Comparison of ENCODE assay signal across 11 mouse cellular contexts in genomic region chr4:130167321-130167720, GRCm38 (mm10). TPM values are rescaled to one million over a fixed set of nuclear protein-coding genes. Genes with fewer than 3 reads are reported as not detected.
DNase-seq lines count a peak whose midpoint lies in the region; ATAC-seq and TF ChIP-seq lines count a peak whose summit lies in the region.
"Had no signal": no experiment of that assay in that cellular context is flagged by ENCODE, and none has a peak within 500 bp of the region (broad histone marks: within the 10 kb centered on the region; RNA-seq: fewer than 3 reads in every experiment).

No protein-coding gene starts in this region.

- H3K9me3 ChIP-seq in liver, postnatal 0 days (ENCODE audit: low read length): no peaks in the 10 kb centered on the region
- H3K9me3 ChIP-seq in forebrain, embryonic 14.5 days (replicated peaks; ENCODE audit: control insufficient read depth, low read length): no peaks in the 10 kb centered on the region
- H3K9me3 ChIP-seq in intestine, embryonic 15.5 days: no peaks in the 10 kb centered on the region
- H3K9me3 ChIP-seq in neural tube, embryonic 12.5 days: no peaks in the 10 kb centered on the region

- H3K4me3 ChIP-seq in liver, adult 2 months (ENCODE audit: insufficient read depth, low read depth, low read length): no peak overlapping the region
- H3K4me3 ChIP-seq in liver, postnatal 0 days (ENCODE audit: low read depth, low read length): no peak overlapping the region
- H3K4me3 ChIP-seq in forebrain, embryonic 14.5 days (ENCODE audit: low read depth, low read length): no peak overlapping the region
- H3K4me3 ChIP-seq in intestine, embryonic 15.5 days (replicated peaks): no peak overlapping the region
- H3K4me3 ChIP-seq in neural tube, embryonic 12.5 days: no peak overlapping the region

- ATAC-seq in liver, postnatal 0 days: no peak
- no peak for ATAC-seq in forebrain, embryonic 14.5 days
- ATAC-seq in intestine, embryonic 15.5 days: no peak
- ATAC-seq in neural tube, embryonic 12.5 days (ENCODE audit: low FRiP score, low read depth): no peak
- ATAC-seq in frontal cortex, adult (ENCODE audit: low TSS enrichment): no peak
- ATAC-seq: Patski had no signal

- TF ChIP-seq POLR2A in liver, adult 2 months (IDR thresholded peaks at IDR 0.05; ENCODE audit: extremely low read depth, insufficient read depth, low read length): no peak

- H3K9ac ChIP-seq in liver, adult 2 months (ENCODE audit: low read depth, low read length): no peak overlapping the region
- H3K9ac ChIP-seq in liver, postnatal 0 days (replicated peaks): no peak overlapping the region
- H3K9ac ChIP-seq in forebrain, embryonic 14.5 days (ENCODE audit: low read length): no peak overlapping the region
- no peak overlapping the region for H3K9ac ChIP-seq in intestine, embryonic 15.5 days
- H3K9ac ChIP-seq in neural tube, embryonic 12.5 days: no peak overlapping the region

- H3K4me2 ChIP-seq in liver, postnatal 0 days (ENCODE audit: low read depth, low read length): no peak overlapping the region; the same call in 1 of the 2 replicates
- H3K4me2 ChIP-seq in forebrain, embryonic 14.5 days (ENCODE audit: low read length): peak overlapping the region; percentile 9; the same call in 1 of the 2 replicates
- peak overlapping the region; percentile 33 for H3K4me2 ChIP-seq in intestine, embryonic 15.5 days (replicated peaks)
- peak overlapping the region; percentile 41 for H3K4me2 ChIP-seq in neural tube, embryonic 12.5 days (replicated peaks)

- 0 out of 2 replicates have a peak overlapping the region, but pooled peaks have one; percentile 3 for H3K27ac ChIP-seq in liver, adult 2 months (replicated peaks; ENCODE audit: insufficient read depth, low read depth, low read length)
- no peak overlapping the region for H3K27ac ChIP-seq in liver, postnatal 0 days (ENCODE audit: low read depth)
- no peak overlapping the region for H3K27ac ChIP-seq in forebrain, embryonic 14.5 days (ENCODE audit: low read depth, low read length)
- peak overlapping the region; percentile 76; the same call in 1 of the 2 replicates for H3K27ac ChIP-seq in intestine, embryonic 15.5 days
- H3K27ac ChIP-seq in neural tube, embryonic 12.5 days: no peak overlapping the region

- no peaks in the 10 kb centered on the region for H3K79me2 ChIP-seq in liver, adult 2 months (ENCODE audit: control insufficient read depth, insufficient read depth, low read length)

- no peaks in the 10 kb centered on the region for H3K36me3 ChIP-seq in liver, adult 2 months (ENCODE audit: control insufficient read depth, insufficient read depth, low read length)
- H3K36me3 ChIP-seq in liver, postnatal 0 days (replicated peaks; ENCODE audit: insufficient read depth, low read length): peaks cover 7% of the 10 kb centered on the region
- no peaks in the 10 kb centered on the region for H3K36me3 ChIP-seq in forebrain, embryonic 14.5 days (ENCODE audit: control insufficient read depth, insufficient read depth, low read length)
- no peaks in the 10 kb centered on the region for H3K36me3 ChIP-seq in intestine, embryonic 15.5 days
- no peaks in the 10 kb centered on the region for H3K36me3 ChIP-seq in neural tube, embryonic 12.5 days

- no peaks in the 10 kb centered on the region for H3K27me3 ChIP-seq in liver, adult 2 months (ENCODE audit: control insufficient read depth, insufficient read depth, low read length)
- H3K27me3 ChIP-seq in liver, postnatal 0 days (ENCODE audit: insufficient read depth, low read length): peaks cover 10% of the 10 kb centered on the region
- peaks cover 5% of the 10 kb centered on the region; the same call in 1 of the 2 replicates for H3K27me3 ChIP-seq in forebrain, embryonic 14.5 days (replicated peaks; ENCODE audit: control insufficient read depth, insufficient read depth, low read length)
- no peaks in the 10 kb centered on the region for H3K27me3 ChIP-seq in intestine, embryonic 15.5 days (replicated peaks)
- H3K27me3 ChIP-seq in neural tube, embryonic 12.5 days (replicated peaks): peaks cover 38% of the 10 kb centered on the region
- H3K27me3 ChIP-seq: Patski had no signal

- peaks cover 11% of the 10 kb centered on the region; the same call in 1 of the 2 replicates for H3K4me1 ChIP-seq in liver, adult 2 months (ENCODE audit: control insufficient read depth, insufficient read depth, low read length)
- peaks cover 18% of the 10 kb centered on the region for H3K4me1 ChIP-seq in liver, postnatal 0 days (ENCODE audit: insufficient read depth)
- peaks cover 6% of the 10 kb centered on the region; the same call in 1 of the 2 replicates for H3K4me1 ChIP-seq in forebrain, embryonic 14.5 days (ENCODE audit: control insufficient read depth, insufficient read depth, low read length)
- peaks cover 59% of the 10 kb centered on the region for H3K4me1 ChIP-seq in intestine, embryonic 15.5 days (replicated peaks)
- peaks cover 23% of the 10 kb centered on the region for H3K4me1 ChIP-seq in neural tube, embryonic 12.5 days

- no peak for DNase-seq in liver, adult 2 months (ENCODE audit: extremely low read depth, low read depth, low spot score)
- DNase-seq in liver, postnatal 0 days: no peak
- no peak for DNase-seq in forebrain, embryonic 14.5 days (ENCODE audit: low spot score)
- DNase-seq in urinary bladder, postnatal 14 days (ENCODE audit: low spot score): no peak
- no peak for DNase-seq in ovary, postnatal 14 days (ENCODE audit: low spot score)
- DNase-seq: cerebellum, adult 8-10 months had no signal

- TF ChIP-seq EP300 in liver, postnatal 0 days (IDR thresholded peaks at IDR 0.05; ENCODE audit: low read depth): no peak

- no peak for TF ChIP-seq CTCF in liver, adult 2 months (IDR thresholded peaks at IDR 0.05; ENCODE audit: low read depth, low read length)
- TF ChIP-seq CTCF in liver, postnatal 0 days (IDR thresholded peaks at IDR 0.05; ENCODE audit: low read depth): no peak

- 54% methylated on average over 22 of the region's 22 CpGs for WGBS in liver, adult 2 months
- WGBS in liver, postnatal 0 days (ENCODE audit: insufficient replicate concordance): 53% methylated on average over 22 of the region's 22 CpGs
- WGBS in forebrain, embryonic 14.5 days: 68% methylated on average over 22 of the region's 22 CpGs
- 56% methylated on average over 22 of the region's 22 CpGs for WGBS in intestine, embryonic 15.5 days
- WGBS in neural tube, embryonic 12.5 days: 47% methylated on average over 22 of the region's 22 CpGs

RNA-seq across cellular contexts. Expression of gene Tinagl1, which starts 7.6 kb away (rescaled TPM):
- total RNA-seq in liver, adult 2 months (2014; rRNA removed): 13.3 and 21.4 TPM in 2 replicates
- 30.5 and 35.3 TPM in 2 replicates for polyA plus RNA-seq in liver, adult 2 months (2012; rRNA removed)
- 22.6 and 22.9 TPM in 2 replicates for polyA plus RNA-seq in liver, postnatal 0 days (2015; fragmentation: Nextera tagmentation; extraction: Ambion mirVana)
- 2.7 and 4.0 TPM in 2 replicates for polyA plus RNA-seq in forebrain, embryonic 14.5 days (2014; fragmentation: Nextera tagmentation; extraction: Ambion mirVana)
- polyA plus RNA-seq in intestine, embryonic 15.5 days (2015; fragmentation: Nextera tagmentation; extraction: Ambion mirVana): 65.6 and 72.9 TPM in 2 replicates
- 5.0 and 5.5 TPM in 2 replicates for polyA plus RNA-seq in neural tube, embryonic 12.5 days (2016; fragmentation: Nextera tagmentation; extraction: Ambion mirVana)

RNA-seq across cellular contexts. Expression of gene Hcrtr1, which starts 28.2 kb away (rescaled TPM):
- not detected in 2 replicates for total RNA-seq in liver, adult 2 months (2014; rRNA removed)
- polyA plus RNA-seq in liver, adult 2 months (2012; rRNA removed): 0.04 TPM in 1 of 2 replicates, not detected in the other
- not detected in 2 replicates for polyA plus RNA-seq in liver, postnatal 0 days (2015; fragmentation: Nextera tagmentation; extraction: Ambion mirVana)
- polyA plus RNA-seq in forebrain, embryonic 14.5 days (2014; fragmentation: Nextera tagmentation; extraction: Ambion mirVana): 0.13 and 0.48 TPM in 2 replicates
- 0.24 and 0.37 TPM in 2 replicates for polyA plus RNA-seq in intestine, embryonic 15.5 days (2015; fragmentation: Nextera tagmentation; extraction: Ambion mirVana)
- 0.52 and 0.62 TPM in 2 replicates for polyA plus RNA-seq in neural tube, embryonic 12.5 days (2016; fragmentation: Nextera tagmentation; extraction: Ambion mirVana)
- total RNA-seq: megakaryocyte progenitor cell, adult 5-6 weeks had no signal

RNA-seq across cellular contexts. Expression of gene Gm853, which starts 54.9 kb away (rescaled TPM):
- total RNA-seq in liver, adult 2 months (2014; rRNA removed): not detected in 2 replicates
- polyA plus RNA-seq in liver, adult 2 months (2012; rRNA removed): not detected in 2 replicates
- not detected in 2 replicates for polyA plus RNA-seq in liver, postnatal 0 days (2015; fragmentation: Nextera tagmentation; extraction: Ambion mirVana)
- 0.11 and 0.89 TPM in 2 replicates for polyA plus RNA-seq in forebrain, embryonic 14.5 days (2014; fragmentation: Nextera tagmentation; extraction: Ambion mirVana)
- not detected in 2 replicates for polyA plus RNA-seq in intestine, embryonic 15.5 days (2015; fragmentation: Nextera tagmentation; extraction: Ambion mirVana)
- not detected in 2 replicates for polyA plus RNA-seq in neural tube, embryonic 12.5 days (2016; fragmentation: Nextera tagmentation; extraction: Ambion mirVana)
- total RNA-seq: megakaryocyte progenitor cell, adult 5-6 weeks had no signal

Comparison
In these comparisons a context has a peak if more than half of its experiments do, and no peak if none do; other contexts are left out.
1. H3K27ac ChIP-seq: peak in liver, adult 2 months (single experiment) and intestine, embryonic 15.5 days (single experiment); none in liver, postnatal 0 days (single experiment), forebrain, embryonic 14.5 days (single experiment) and neural tube, embryonic 12.5 days (single experiment).